In the genomic region with DNA sequence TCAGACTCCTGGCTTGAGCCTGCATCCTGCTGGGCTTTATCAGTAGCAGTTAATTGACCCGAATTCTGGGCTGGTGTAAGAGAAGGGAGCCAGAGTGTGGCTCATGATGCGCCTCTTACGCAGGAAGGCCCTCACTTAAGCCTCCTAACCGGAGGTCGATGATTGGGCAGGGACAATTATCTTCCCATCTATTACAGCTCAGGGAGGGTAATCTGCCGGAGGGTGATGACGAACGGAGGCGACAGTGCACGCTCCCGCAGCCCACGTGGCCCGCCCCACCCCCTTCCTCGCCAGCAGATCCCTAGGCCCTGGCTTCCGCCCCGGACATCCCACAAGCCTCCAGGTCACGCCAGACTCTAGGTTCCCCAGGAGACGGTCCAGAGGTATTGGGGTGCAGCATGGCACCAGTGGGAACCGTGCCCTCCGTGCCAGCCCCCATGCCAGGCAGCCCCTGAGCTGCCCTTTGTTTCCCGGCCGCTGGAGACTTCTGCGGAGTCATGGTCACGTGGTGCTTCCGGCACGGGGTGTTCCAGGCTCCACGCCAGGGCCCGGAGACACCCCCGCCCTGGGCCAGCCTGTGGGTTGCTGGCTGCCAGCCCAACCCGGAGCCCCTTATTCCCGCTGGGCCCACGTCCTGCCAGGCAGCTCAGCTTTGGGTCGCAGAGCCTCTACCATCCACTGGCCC, we compare ENCODE assay signal across 8 mouse cellular contexts. TPM values are rescaled to one million over a fixed set of nuclear protein-coding genes. Genes with fewer than 3 reads are reported as not detected.
DNase-seq lines count a peak whose midpoint lies in the region; ATAC-seq and TF ChIP-seq lines count a peak whose summit lies in the region.

No protein-coding gene starts in this region.

- peak overlapping the region; percentile 70 for H3K4me2 ChIP-seq in heart, embryonic 13.5 days
- peak overlapping the region; percentile 85 for H3K4me2 ChIP-seq in liver, embryonic 12.5 days

- no peaks in the 10 kb centered on the region for H3K79me3 ChIP-seq in C2C12 (ENCODE audit: low read depth)

- no peak overlapping the region for H3K4me3 ChIP-seq in C2C12 (ENCODE audit: insufficient read depth, poor library complexity, severe bottlenecking)
- H3K4me3 ChIP-seq in erythroblast, embryonic 14.5 days (replicated peaks), result peak overlapping the region; percentile 63
- peak overlapping the region; percentile 49 for H3K4me3 ChIP-seq in heart, embryonic 13.5 days
- peak overlapping the region; percentile 57 for H3K4me3 ChIP-seq in liver, embryonic 12.5 days

- no peaks in the 10 kb centered on the region for H3K9me3 ChIP-seq in erythroblast, embryonic 14.5 days (ENCODE audit: control insufficient read depth, low read length)
- H3K9me3 ChIP-seq in heart, embryonic 13.5 days, result no peaks in the 10 kb centered on the region
- no peaks in the 10 kb centered on the region for H3K9me3 ChIP-seq in liver, embryonic 12.5 days (replicated peaks)

- peak overlapping the region; percentile 79 for H3K9ac ChIP-seq in heart, embryonic 13.5 days
- H3K9ac ChIP-seq in liver, embryonic 12.5 days, result peak overlapping the region; percentile 65

- peak; percentile 86 for ATAC-seq in heart, embryonic 13.5 days (ENCODE audit: extremely low read depth, insufficient number of reproducible peaks, low FRiP score, low TSS enrichment)
- ATAC-seq in liver, embryonic 12.5 days, result peak; percentile 89

- H3K4me1 ChIP-seq in erythroblast, embryonic 14.5 days (ENCODE audit: control insufficient read depth), result peaks cover 26% of the 10 kb centered on the region
- peaks cover 43% of the 10 kb centered on the region for H3K4me1 ChIP-seq in heart, embryonic 13.5 days
- H3K4me1 ChIP-seq in liver, embryonic 12.5 days, result peaks cover 27% of the 10 kb centered on the region

- peak overlapping the region; percentile 87 for H3K27ac ChIP-seq in heart, embryonic 13.5 days (replicated peaks)
- peak overlapping the region; percentile 78 for H3K27ac ChIP-seq in liver, embryonic 12.5 days

- H3K79me2 ChIP-seq in C2C12 (ENCODE audit: control insufficient read depth, insufficient read depth), result no peaks in the 10 kb centered on the region

- peak overlapping the region; percentile 81 for H3ac ChIP-seq in C2C12 (ENCODE audit: control insufficient read depth, insufficient read length, low read depth)

- H3K27me3 ChIP-seq in C2C12 (ENCODE audit: control insufficient read depth, insufficient read depth, insufficient read length), result no peaks in the 10 kb centered on the region
- no peaks in the 10 kb centered on the region for H3K27me3 ChIP-seq in erythroblast, embryonic 14.5 days (ENCODE audit: control insufficient read depth)
- H3K27me3 ChIP-seq in heart, embryonic 13.5 days (replicated peaks), result no peaks in the 10 kb centered on the region
- H3K27me3 ChIP-seq in liver, embryonic 12.5 days (replicated peaks), result no peaks in the 10 kb centered on the region
- no peaks in the 10 kb centered on the region for H3K27me3 ChIP-seq in splenic B cell, adult 2 months (ENCODE audit: control insufficient read depth, insufficient read depth, low read length, poor library complexity, severe bottlenecking)

- TF ChIP-seq CTCF in C2C12 (IDR thresholded peaks at IDR 0.05; ENCODE audit: control insufficient read depth, insufficient read depth, insufficient read length), result no peak

- 3% methylated on average over 33 of the region's 33 CpGs for WGBS in heart, embryonic 13.5 days
- WGBS in liver, embryonic 12.5 days (ENCODE audit: insufficient replicate concordance), result 8% methylated on average over 31 of the region's 33 CpGs

- peak; percentile 72 for DNase-seq in brain, embryonic 18.5 days (ENCODE audit: low read depth, low spot score)
- DNase-seq in kidney, postnatal 10 days, result peak; percentile 92
- peak; percentile 81 for DNase-seq in naive thymus-derived CD4-positive, alpha-beta T cell, adult 2 months (ENCODE audit: low read depth)
- DNase-seq in splenic B cell, adult 2 months (ENCODE audit: low read depth, low spot score), result peak; percentile 65

- no peaks in the 10 kb centered on the region for H3K36me3 ChIP-seq in C2C12 (ENCODE audit: control insufficient read depth, insufficient read depth)
- H3K36me3 ChIP-seq in erythroblast, embryonic 14.5 days (ENCODE audit: control insufficient read depth), result no peaks in the 10 kb centered on the region
- no peaks in the 10 kb centered on the region for H3K36me3 ChIP-seq in heart, embryonic 13.5 days
- no peaks in the 10 kb centered on the region for H3K36me3 ChIP-seq in liver, embryonic 12.5 days
- no peaks in the 10 kb centered on the region for H3K36me3 ChIP-seq in splenic B cell, adult 2 months (ENCODE audit: control insufficient read depth, insufficient read depth, low read length, poor library complexity, severe bottlenecking)

TF ChIP-seq in C2C12, 6 proteins besides CTCF, POLR2A, EP300 and RAD21:
- TF ChIP-seq MYOD1 (IDR thresholded peaks at IDR 0.05; ENCODE audit: control insufficient read depth, insufficient read length, low read depth) (no peak), MYOG (IDR thresholded peaks at IDR 0.05; ENCODE audit: control insufficient read depth, extremely low read depth, insufficient read length) (no peak), USF1 (IDR thresholded peaks at IDR 0.05; ENCODE audit: low read depth) (peak; percentile 92), CEBPB (IDR thresholded peaks at IDR 0.05; ENCODE audit: low read depth) (no peak), MAX (IDR thresholded peaks at IDR 0.05) (peak; percentile 97), FOSL1 (IDR thresholded peaks at IDR 0.05; ENCODE audit: insufficient read depth, low read length, poor library complexity, severe bottlenecking) (no peak)

RNA-seq across cellular contexts. Expression of gene Sh2d6, which starts 9.0 kb away (rescaled TPM):
- 0.26 TPM for polyA plus RNA-seq in C2C12 (2012; fragmentation: generic; extraction: Trizol)
- not detected in 2 replicates for polyA plus RNA-seq in erythroblast, embryonic 14.5 days (2012)
- 0.21 TPM in 1 of 2 replicates, not detected in the other for polyA plus RNA-seq in heart, embryonic 13.5 days (2015; fragmentation: Nextera tagmentation; extraction: Ambion mirVana)
- not detected in 2 replicates for polyA plus RNA-seq in liver, embryonic 12.5 days (2016; fragmentation: Nextera tagmentation; extraction: Ambion mirVana)

RNA-seq across cellular contexts. Expression of gene Capg, which starts 31.7 kb away (rescaled TPM):
- polyA plus RNA-seq in C2C12 (2012; fragmentation: generic; extraction: Trizol), result 487 TPM
- polyA plus RNA-seq in erythroblast, embryonic 14.5 days (2012), result 0.48 and 0.77 TPM in 2 replicates
- polyA plus RNA-seq in heart, embryonic 13.5 days (2015; fragmentation: Nextera tagmentation; extraction: Ambion mirVana), result 25.1 and 25.4 TPM in 2 replicates
- polyA plus RNA-seq in liver, embryonic 12.5 days (2016; fragmentation: Nextera tagmentation; extraction: Ambion mirVana), result 18.5 and 19.7 TPM in 2 replicates

Comparison
In these comparisons a context has a peak if more than half of its experiments do, and no peak if none do; other contexts are left out.
1. RNA of gene Capg, which starts 31.7 kb away (polyA plus RNA-seq): 487 TPM in C2C12 (single experiment); 25.1 to 25.4 TPM in heart, embryonic 13.5 days, 18.5 to 19.7 TPM in liver, embryonic 12.5 days and 0.48 to 0.77 TPM in erythroblast, embryonic 14.5 days; every median in the first group is over 10 times any median in the second.
2. Peak in every context shown above with its lines, with median percentiles within 50 percentile points of each other: DNase-seq.